Mouse (Mus musculus): ENCODE results near the gene Cbr3. TPM values are rescaled to one million over a fixed set of nuclear protein-coding genes. Genes with fewer than 3 reads are reported as not detected.

Cbr3 gene
- polyA plus RNA-seq, 1 experiment, result 30.6 TPM

DNA sequence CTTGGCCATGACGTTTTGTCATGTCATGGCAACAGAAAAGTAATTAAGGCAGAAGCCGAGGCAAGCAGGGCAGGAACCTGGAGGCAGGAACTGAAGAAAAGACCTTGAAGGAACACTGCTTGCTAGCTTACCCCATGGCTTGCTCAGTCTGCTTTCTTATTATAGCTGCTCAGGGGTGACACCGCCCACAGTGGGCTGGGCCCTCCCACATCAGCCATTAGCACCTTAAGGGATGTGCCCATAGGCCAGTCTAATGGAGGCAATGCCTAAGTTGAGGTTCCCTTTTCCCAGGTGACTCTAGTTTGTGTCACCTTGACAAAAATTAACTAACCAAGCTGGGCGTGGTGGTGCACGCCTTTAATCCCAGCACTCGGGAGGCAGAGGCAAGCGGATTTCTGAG, 24.1 kb downstream of the Cbr3 start:
- Histone ChIP-seq H3K79me3 (ENCODE audit: low read depth) (no peaks in the 10 kb centered on the region), H3K4me3 (ENCODE audit: insufficient read depth, poor library complexity, severe bottlenecking) (no peak overlapping the region), H3ac (ENCODE audit: control insufficient read depth, insufficient read length, low read depth) (no peak overlapping the region), H3K79me2 (ENCODE audit: control insufficient read depth, insufficient read depth) (no peaks in the 10 kb centered on the region), H3K27me3 (ENCODE audit: control insufficient read depth, insufficient read depth, insufficient read length) (no peaks in the 10 kb centered on the region), H3K36me3 (ENCODE audit: control insufficient read depth, insufficient read depth) (no peaks in the 10 kb centered on the region)
- TF ChIP-seq FOSL1 (IDR thresholded peaks at IDR 0.05; ENCODE audit: insufficient read depth, low read length, poor library complexity, severe bottlenecking) (no peak), CTCF (IDR thresholded peaks at IDR 0.05; ENCODE audit: control insufficient read depth, insufficient read depth, insufficient read length) (no peak), MYOD1 (IDR thresholded peaks at IDR 0.05; ENCODE audit: control insufficient read depth, insufficient read length, low read depth) (no peak), CEBPB (IDR thresholded peaks at IDR 0.05; ENCODE audit: low read depth) (no peak), USF1 (IDR thresholded peaks at IDR 0.05; ENCODE audit: low read depth) (no peak), MYOG (IDR thresholded peaks at IDR 0.05; ENCODE audit: control insufficient read depth, extremely low read depth, insufficient read length) (no peak), MAX (IDR thresholded peaks at IDR 0.05) (no peak)

DNA sequence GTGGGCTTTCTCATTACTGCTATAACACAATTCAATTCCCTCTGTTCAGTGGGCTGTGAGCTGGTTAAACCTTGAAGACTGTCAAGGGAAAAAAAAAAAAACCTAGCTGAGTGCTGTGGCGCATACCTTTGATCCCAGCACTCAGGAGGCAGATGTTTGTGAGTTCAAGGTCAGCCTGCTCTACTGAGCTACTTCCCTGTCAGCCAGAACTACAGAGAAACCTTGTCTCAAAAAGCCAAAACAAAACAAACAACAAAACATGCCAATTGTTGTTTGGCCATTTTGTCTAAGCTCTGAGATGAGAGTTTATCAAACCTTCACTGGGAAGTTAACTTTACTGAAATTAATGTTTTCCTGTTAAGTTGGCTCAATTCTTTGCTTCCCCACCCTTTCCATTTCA, 26.2 kb downstream of the Cbr3 start:
- H3K79me2 ChIP-seq (ENCODE audit: control insufficient read depth, insufficient read depth), result no peaks in the 10 kb centered on the region
- TF ChIP-seq MAX (IDR thresholded peaks at IDR 0.05), result no peak
- no peak for TF ChIP-seq CEBPB (IDR thresholded peaks at IDR 0.05; ENCODE audit: low read depth)
- no peak for TF ChIP-seq FOSL1 (IDR thresholded peaks at IDR 0.05; ENCODE audit: insufficient read depth, low read length, poor library complexity, severe bottlenecking)

DNA sequence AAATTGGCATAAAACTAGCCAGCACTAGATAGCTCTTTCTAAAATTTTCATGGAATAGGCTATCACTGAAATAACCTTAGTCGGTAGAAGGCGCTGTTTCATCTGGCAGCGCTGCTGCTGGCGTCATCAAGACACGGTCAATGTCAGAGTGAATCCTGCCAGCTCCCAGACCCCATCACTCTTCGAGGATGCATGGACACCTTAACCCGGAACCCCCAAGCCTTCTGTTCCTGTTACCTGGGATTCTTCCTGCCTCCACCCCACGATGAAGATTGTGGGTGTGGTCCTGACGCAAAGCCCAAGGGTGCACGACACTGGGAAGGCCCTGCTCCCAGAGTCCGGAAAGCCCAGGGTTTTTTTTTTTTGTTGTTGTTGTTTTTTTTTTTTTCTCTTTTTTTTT, 27.9 kb downstream of the Cbr3 start:
- Histone ChIP-seq H3K79me3 (ENCODE audit: low read depth) (peaks cover 2% of the 10 kb centered on the region), H3K36me3 (ENCODE audit: control insufficient read depth, insufficient read depth) (no peaks in the 10 kb centered on the region), H3K27me3 (ENCODE audit: control insufficient read depth, insufficient read depth, insufficient read length) (no peaks in the 10 kb centered on the region), H3ac (ENCODE audit: control insufficient read depth, insufficient read length, low read depth) (peak overlapping the region; percentile 44), H3K4me3 (ENCODE audit: insufficient read depth, poor library complexity, severe bottlenecking) (peak overlapping the region; percentile 31), H3K79me2 (ENCODE audit: control insufficient read depth, insufficient read depth) (no peaks in the 10 kb centered on the region)
- TF ChIP-seq CEBPB (IDR thresholded peaks at IDR 0.05; ENCODE audit: low read depth) (no peak), MAX (IDR thresholded peaks at IDR 0.05) (no peak), USF1 (IDR thresholded peaks at IDR 0.05; ENCODE audit: low read depth) (no peak), MYOD1 (IDR thresholded peaks at IDR 0.05; ENCODE audit: control insufficient read depth, insufficient read length, low read depth) (no peak), FOSL1 (IDR thresholded peaks at IDR 0.05; ENCODE audit: insufficient read depth, low read length, poor library complexity, severe bottlenecking) (no peak), CTCF (IDR thresholded peaks at IDR 0.05; ENCODE audit: control insufficient read depth, insufficient read depth, insufficient read length) (peak; percentile 25), MYOG (IDR thresholded peaks at IDR 0.05; ENCODE audit: control insufficient read depth, extremely low read depth, insufficient read length) (no peak)

More for the DNA sequence above, 26.2 kb downstream of the Cbr3 start:
- H3K27me3 ChIP-seq (ENCODE audit: control insufficient read depth, insufficient read depth, insufficient read length), result no peaks in the 10 kb centered on the region
- peaks cover 2% of the 10 kb centered on the region for H3K79me3 ChIP-seq (ENCODE audit: low read depth)
- no peak overlapping the region for H3ac ChIP-seq (ENCODE audit: control insufficient read depth, insufficient read length, low read depth)
- H3K4me3 ChIP-seq (ENCODE audit: insufficient read depth, poor library complexity, severe bottlenecking), result no peak overlapping the region
- no peaks in the 10 kb centered on the region for H3K36me3 ChIP-seq (ENCODE audit: control insufficient read depth, insufficient read depth)

DNA sequence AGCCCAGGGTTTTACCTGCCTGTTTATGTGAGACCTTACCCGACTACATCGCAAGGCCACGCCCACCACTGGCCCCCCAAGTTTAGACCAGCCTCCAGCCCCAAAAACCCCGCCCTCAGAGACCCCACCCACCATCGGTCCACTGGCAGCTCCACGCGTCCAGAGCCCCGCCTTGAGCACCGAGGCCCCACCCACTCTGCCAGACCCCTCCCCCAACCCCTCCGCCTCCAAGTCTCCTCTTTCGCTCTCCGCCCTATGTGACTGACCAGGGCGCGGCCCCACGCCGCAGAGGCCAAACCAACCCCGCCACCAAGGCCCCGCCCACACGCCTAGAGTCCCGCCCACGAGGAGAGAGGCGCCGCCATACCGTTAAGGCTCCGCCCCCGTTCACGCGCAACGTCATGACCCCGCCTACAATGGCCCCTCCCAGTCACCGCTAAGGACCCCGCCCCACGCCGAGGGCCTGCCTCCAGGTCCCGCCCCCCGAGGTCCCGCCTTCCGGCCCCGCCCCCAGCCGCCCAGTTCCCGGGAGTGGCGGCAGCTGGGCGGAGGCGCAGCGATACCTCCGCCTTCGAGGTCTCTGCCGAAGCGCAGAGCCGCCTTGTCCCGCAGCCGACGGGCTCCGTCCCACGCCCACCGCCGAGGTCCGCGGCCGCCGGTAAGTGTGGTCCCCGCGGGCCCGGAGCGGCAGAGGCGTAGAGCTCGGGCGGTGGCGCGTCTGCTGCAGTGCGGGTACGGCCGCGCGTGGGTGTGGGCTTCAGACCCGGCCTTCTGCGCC, 28.6 kb downstream of the Cbr3 start, which contains the start of gene Dop1b:
TSS of gene Dop1b (plus strand) at position 494 of the 778 bp plus-strand sequence.
- peak within 1 kb of the TSS; percentile 32 for H3K4me3 ChIP-seq (ENCODE audit: insufficient read depth, poor library complexity, severe bottlenecking)
- H3K36me3 ChIP-seq (ENCODE audit: control insufficient read depth, insufficient read depth), result no peaks in the 10 kb centered on the region
- H3K79me2 ChIP-seq (ENCODE audit: control insufficient read depth, insufficient read depth), result no peaks in the 10 kb centered on the region
- peak within 1 kb of the TSS; percentile 86 for H3ac ChIP-seq (ENCODE audit: control insufficient read depth, insufficient read length, low read depth)
- TF ChIP-seq MAX (IDR thresholded peaks at IDR 0.05), result no peak
- H3K79me3 ChIP-seq (ENCODE audit: low read depth), result peaks cover 2% of the 10 kb centered on the region
- H3K27me3 ChIP-seq (ENCODE audit: control insufficient read depth, insufficient read depth, insufficient read length), result no peaks in the 10 kb centered on the region

DNA sequence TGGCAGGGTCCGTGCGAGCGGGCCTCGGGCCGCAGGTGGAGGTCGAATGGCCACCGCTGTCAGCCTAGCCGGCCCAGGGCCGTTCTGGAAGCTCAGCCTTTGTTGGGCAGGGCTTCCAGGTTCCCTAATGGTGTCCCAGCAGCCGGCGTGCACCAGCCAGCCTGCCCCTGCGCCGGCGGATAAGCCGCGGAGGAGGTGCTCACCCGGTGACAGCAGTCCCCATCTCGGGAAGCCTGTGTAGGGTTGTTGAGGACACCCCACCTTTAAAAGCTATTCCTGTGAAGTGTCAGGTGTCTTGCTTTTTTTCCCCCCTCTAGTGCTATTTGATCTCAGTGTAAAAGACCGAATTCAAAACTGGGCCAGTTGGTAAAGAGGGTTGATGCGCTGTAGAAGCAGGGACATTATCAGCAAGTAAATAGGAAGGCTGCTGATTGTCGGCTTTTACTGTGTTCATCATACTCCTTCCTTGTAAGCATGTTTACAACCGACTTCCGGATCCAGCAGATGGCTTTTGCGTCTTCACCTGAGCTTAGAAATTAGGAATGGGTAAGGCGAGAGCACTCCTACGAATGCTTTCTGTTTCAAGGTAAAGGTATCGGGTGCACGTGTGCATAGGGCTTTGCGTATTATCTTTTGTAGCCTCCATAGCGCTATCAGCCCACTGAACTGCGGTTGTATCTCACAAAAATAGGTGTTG, 29.3 kb downstream of the Cbr3 start:
- H3K27me3 ChIP-seq (ENCODE audit: control insufficient read depth, insufficient read depth, insufficient read length), result no peaks in the 10 kb centered on the region
- H3ac ChIP-seq (ENCODE audit: control insufficient read depth, insufficient read length, low read depth), result peak overlapping the region; percentile 86
- TF ChIP-seq CEBPB (IDR thresholded peaks at IDR 0.05; ENCODE audit: low read depth) (no peak), MYOD1 (IDR thresholded peaks at IDR 0.05; ENCODE audit: control insufficient read depth, insufficient read length, low read depth) (no peak), CTCF (IDR thresholded peaks at IDR 0.05; ENCODE audit: control insufficient read depth, insufficient read depth, insufficient read length) (no peak), MAX (IDR thresholded peaks at IDR 0.05) (no peak), USF1 (IDR thresholded peaks at IDR 0.05; ENCODE audit: low read depth) (no peak), FOSL1 (IDR thresholded peaks at IDR 0.05; ENCODE audit: insufficient read depth, low read length, poor library complexity, severe bottlenecking) (no peak), MYOG (IDR thresholded peaks at IDR 0.05; ENCODE audit: control insufficient read depth, extremely low read depth, insufficient read length) (no peak)
- peak overlapping the region; percentile 32 for H3K4me3 ChIP-seq (ENCODE audit: insufficient read depth, poor library complexity, severe bottlenecking)
- H3K79me3 ChIP-seq (ENCODE audit: low read depth), result peaks cover 2% of the 10 kb centered on the region
- no peaks in the 10 kb centered on the region for H3K36me3 ChIP-seq (ENCODE audit: control insufficient read depth, insufficient read depth)
- no peaks in the 10 kb centered on the region for H3K79me2 ChIP-seq (ENCODE audit: control insufficient read depth, insufficient read depth)

DNA sequence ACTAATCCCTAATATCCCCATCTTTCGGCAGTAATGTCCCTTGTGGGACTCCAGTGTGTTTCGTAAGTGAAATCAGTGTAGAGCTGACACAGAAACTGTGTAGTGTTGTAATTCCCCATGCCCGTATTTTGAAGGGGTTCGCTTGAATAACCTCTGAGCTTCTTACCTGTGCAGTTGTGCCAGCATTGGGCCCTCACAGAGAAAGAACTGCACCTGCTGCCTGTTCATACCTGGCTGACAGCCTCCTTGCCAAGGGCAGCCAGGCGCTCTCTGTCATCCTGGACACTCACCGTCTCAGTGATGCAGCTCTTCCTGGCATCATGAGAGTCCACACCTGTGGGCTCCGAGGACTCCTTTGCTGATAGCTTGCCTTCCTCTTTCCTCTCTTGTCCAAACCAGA, 30.0 kb downstream of the Cbr3 start:
- TF ChIP-seq USF1 (IDR thresholded peaks at IDR 0.05; ENCODE audit: low read depth), result no peak
- no peak for TF ChIP-seq MYOG (IDR thresholded peaks at IDR 0.05; ENCODE audit: control insufficient read depth, extremely low read depth, insufficient read length)
- TF ChIP-seq MAX (IDR thresholded peaks at IDR 0.05), result no peak
- TF ChIP-seq FOSL1 (IDR thresholded peaks at IDR 0.05; ENCODE audit: insufficient read depth, low read length, poor library complexity, severe bottlenecking), result no peak
- TF ChIP-seq CEBPB (IDR thresholded peaks at IDR 0.05; ENCODE audit: low read depth), result no peak
- TF ChIP-seq CTCF (IDR thresholded peaks at IDR 0.05; ENCODE audit: control insufficient read depth, insufficient read depth, insufficient read length), result no peak
- TF ChIP-seq MYOD1 (IDR thresholded peaks at IDR 0.05; ENCODE audit: control insufficient read depth, insufficient read length, low read depth), result no peak
- H3ac ChIP-seq (ENCODE audit: control insufficient read depth, insufficient read length, low read depth), result no peak overlapping the region
- no peaks in the 10 kb centered on the region for H3K27me3 ChIP-seq (ENCODE audit: control insufficient read depth, insufficient read depth, insufficient read length)
- H3K4me3 ChIP-seq (ENCODE audit: insufficient read depth, poor library complexity, severe bottlenecking), result no peak overlapping the region
- no peaks in the 10 kb centered on the region for H3K79me2 ChIP-seq (ENCODE audit: control insufficient read depth, insufficient read depth)
- H3K79me3 ChIP-seq (ENCODE audit: low read depth), result peaks cover 2% of the 10 kb centered on the region
- no peaks in the 10 kb centered on the region for H3K36me3 ChIP-seq (ENCODE audit: control insufficient read depth, insufficient read depth)
